Mouse (Mus musculus) right cerebral cortex, postnatal 14 days (tissue): ENCODE data around the gene Tbc1d19.

Source experiments
- DNase-seq: peaks from one replicate; pipeline ENCODE4 v3.0.0; 2022

The Tbc1d19 gene

DNA sequence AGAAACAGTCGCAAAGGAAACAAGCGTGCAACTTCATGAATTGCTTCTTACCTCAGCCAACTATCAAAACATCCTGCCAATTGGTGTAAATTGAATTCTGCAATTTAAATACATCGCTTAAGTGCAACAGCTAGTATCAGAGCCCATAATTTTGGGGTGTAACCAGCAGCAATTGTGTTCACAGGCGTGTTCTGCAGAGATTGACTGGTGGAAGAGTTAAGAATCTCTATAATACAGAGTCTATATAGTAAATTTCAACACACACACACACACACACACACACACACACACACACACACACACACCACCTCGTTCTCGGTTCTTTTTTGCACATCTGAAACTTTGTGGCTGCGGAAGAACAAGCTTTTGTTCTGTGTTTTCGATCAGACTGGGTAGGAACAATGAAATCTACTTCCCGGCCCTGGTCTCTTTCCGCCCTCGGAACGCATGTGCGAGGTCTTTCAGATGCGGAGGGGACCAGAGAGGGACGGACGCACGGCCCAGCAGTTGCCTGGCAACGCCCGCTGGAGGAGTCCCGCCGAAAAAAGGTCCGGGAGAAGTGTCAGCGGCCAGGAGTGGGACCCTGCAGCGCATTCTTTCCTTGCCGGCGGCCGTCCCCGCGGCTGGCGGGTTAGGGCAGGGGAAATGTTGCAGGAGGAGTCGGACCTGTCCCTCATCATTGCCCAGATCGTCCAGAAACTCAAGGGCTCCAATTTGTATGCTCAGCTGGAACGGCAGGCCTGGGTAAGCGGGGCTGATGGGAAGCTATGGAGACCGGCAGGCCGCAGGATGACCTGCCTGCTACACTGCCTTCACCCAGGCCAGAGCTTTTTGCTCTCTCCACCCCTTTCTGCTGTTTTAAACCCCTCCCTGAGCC is at the start of gene Tbc1d19:
Tbc1d19 (plus strand) TSS at position 492 of the 877 bp plus-strand sequence.
- peak; percentile 86 for DNase-seq

GRCm38 (mm10) chr5:53759912-53760311 is 49.5 kb upstream of the Tbc1d19 start:
- DNase-seq = no peak

DNA sequence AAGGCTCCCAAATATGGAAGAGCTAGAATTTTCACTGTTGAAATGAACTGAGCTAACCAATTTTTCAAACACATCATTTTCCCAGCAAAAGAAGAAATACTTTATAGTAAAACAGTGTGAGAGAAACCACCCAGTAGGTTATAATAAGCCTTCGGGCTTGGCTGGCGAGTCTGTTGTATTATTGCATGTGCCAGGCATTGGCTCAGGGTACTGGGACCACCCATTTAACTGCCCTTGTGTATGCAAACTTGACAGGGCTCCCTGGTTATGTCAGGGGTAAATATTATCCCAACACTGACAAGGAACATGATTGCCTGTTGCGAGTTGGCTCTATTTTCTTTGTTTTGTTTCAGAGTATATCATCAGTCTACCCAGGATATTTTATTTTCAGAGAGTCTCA is 48.5 kb upstream of the Tbc1d19 start:
- no peak for DNase-seq

DNA sequence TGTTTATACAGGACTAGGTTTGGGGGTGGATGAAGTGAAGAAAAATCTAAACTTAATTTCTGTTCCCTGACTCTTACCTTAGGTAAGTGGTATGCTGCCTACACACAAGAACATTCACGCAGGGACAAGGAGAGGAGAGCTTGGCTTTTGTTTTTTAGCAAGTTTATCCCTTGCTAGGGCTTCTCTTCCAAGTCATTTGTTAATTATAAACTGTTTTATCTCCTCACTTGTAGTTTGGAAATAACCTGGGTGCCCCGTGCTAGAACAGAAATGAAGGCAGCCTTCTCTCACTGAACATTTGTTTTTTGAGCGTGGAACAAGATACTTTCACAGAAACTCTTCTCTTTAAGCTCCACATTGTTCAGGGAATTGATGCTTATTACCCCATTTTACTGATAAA is 48.1 kb upstream of the Tbc1d19 start:
- DNase-seq = no peak

- no peak for DNase-seq
These were observed 24.4 kb upstream of the Tbc1d19 start for GRCm38 (mm10) chr5:53784818-53785520.

GRCm38 (mm10) chr5:53801379-53801778 is 8.0 kb upstream of the Tbc1d19 start:
- no peak for DNase-seq

- no peak for DNase-seq
These were observed 10.3 kb downstream of the Tbc1d19 start for GRCm38 (mm10) chr5:53819711-53820110.

- DNase-seq = no peak
These were observed 16.5 kb downstream of the Tbc1d19 start for GRCm38 (mm10) chr5:53825886-53826285.

DNA sequence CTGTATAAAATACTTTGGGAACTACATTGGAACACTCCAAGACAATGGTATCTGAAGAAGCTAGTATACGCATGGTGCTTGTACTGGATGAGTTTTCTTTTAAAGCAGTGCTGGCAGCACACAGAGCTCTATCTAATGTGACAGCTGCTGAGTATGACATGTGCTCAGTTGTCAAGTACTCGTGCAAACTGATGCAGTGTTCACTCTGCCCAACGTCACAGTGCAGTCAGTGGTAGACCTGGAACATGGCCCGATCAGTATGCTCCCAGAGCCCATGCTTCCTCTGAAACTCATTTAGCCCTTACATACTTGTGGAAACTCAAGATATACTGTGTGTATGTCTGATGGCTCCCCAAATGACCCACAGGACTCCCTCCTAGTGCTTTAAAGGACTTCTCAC is 25.1 kb downstream of the Tbc1d19 start:
- DNase-seq = no peak

- no peak for DNase-seq
These were observed 31.9 kb downstream of the Tbc1d19 start for GRCm38 (mm10) chr5:53841256-53841655.

- no peak for DNase-seq
These were observed 39.0 kb downstream of the Tbc1d19 start for GRCm38 (mm10) chr5:53848294-53848942.

- no peak for DNase-seq
These were observed 43.2 kb downstream of the Tbc1d19 start for GRCm38 (mm10) chr5:53852574-53852973.

- DNase-seq = no peak
These were observed 45.2 kb downstream of the Tbc1d19 start for GRCm38 (mm10) chr5:53854561-53854960.

- no peak for DNase-seq
These were observed 46.6 kb downstream of the Tbc1d19 start for GRCm38 (mm10) chr5:53856011-53856410.

DNA sequence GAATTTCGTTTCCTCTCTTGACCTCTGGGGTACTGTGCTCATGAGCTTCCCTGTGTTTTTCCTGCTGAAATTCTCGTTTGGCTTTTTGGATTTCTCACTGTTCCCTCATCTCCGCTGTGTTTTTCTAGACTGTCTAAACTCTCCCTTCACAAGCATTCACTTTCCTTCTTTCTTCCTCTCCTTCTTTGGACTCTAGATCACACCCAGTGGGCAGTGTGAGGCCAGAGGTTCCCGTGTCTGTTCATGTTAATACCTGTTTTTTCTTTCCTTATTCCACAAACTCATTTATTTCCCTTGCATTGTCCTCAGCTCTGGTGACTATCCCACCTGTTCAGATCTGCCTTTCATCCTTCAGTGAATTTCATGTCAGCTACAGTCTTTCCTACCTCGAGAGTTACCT is 55.7 kb downstream of the Tbc1d19 start:
- DNase-seq = no peak

DNA sequence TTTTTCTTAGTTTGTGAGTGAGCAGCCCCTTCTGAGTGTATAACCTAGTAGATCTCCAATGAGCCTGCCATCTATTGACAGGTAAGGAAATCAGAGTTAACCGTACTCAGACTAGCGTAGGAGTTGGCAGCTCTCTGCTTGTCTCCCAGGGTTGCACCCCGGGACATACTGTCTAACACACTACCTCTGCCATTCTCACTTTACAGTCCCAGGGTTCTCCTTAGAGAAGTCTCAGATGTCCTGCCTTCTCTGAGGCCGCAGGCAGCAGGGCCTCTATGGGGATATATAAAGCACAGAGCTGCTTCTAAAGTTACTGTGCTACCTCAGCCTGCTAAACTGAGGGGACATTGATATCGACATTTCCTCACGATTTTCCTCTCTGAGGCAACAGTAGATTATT is 56.6 kb downstream of the Tbc1d19 start:
- DNase-seq = no peak

DNA sequence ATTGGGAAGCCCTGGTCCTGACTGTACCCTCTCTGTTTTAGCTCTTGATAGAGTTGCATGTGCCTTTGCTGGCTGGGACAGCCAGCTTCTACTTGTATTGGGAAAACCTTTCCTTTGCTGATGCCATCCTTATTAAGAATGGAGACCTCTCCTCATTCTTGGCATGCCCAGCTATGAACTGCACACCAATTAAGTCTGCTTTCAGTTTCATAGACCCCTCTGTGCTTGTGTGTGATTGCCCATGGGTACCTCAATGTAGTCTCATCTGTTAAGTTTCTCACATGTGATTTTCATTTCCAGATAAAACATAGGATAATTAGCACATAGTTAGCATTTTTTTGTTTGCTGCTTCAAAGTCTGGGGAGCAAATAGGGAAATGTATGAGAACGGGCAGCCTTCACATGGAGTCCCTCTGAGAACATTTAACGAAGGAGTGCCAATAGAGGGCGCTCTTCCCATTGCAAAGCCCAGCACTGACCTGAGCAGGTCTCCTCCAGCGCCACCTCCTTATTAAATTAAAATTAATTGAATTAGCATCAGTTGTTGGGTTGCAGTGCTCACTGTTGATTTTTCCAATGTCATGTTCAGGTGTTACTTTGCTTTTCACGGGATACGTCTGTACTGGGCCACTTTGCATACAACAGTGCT is 62.4 kb downstream of the Tbc1d19 start:
- peak; percentile 58 for DNase-seq

GRCm38 (mm10) chr5:53874966-53875365 is 65.6 kb downstream of the Tbc1d19 start:
- DNase-seq = no peak

DNA sequence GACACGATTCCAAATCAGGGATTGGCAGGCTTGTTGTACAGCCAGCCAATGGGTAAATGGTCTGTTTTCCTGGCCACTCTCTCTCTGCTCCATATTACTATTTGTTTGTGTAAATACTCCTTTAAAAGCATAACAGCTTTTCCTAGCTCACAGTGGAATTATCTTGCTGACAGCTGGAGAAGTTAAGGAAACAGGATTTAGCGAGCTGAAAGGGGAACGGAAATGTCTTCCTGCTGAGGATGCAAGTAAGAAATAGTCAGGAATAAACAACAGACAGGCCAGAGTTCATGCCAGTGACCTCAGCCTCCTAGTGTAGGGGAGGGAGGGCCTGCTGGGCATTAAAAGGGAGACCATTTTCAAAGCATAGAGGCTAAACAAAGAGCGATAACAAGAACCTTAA is 71.3 kb downstream of the Tbc1d19 start:
- no peak for DNase-seq

GRCm38 (mm10) chr5:53881381-53881990 is 72.1 kb downstream of the Tbc1d19 start:
- DNase-seq = no peak

GRCm38 (mm10) chr5:53901406-53901805 is 92.0 kb downstream of the Tbc1d19 start:
- no peak for DNase-seq

DNA sequence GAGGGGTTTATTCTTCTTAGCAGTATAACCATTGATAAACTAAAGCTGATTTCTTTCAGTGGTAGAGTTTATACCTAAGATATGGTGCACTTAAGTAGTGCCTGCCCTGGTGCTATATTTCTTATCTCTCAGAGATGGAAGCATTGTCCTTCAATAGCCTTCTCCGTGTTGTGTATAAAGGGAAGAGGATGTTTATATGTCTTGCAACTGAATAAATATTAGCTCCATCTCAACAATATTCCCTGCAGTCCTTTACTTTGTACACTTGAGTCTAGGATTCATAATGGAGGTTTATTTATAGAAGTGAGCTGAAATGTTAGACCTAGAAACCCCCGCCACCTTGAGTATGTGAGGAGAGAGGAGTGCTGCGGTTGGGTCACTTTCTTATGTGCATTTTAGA is 93.4 kb downstream of the Tbc1d19 start:
- no peak for DNase-seq

GRCm38 (mm10) chr5:53909201-53909600 is 99.8 kb downstream of the Tbc1d19 start:
- DNase-seq = no peak
